Mouse (Mus musculus) stomach, embryonic 14.5 days (tissue): ENCODE results near the gene Tlr9. TPM values are rescaled to one million over a fixed set of nuclear protein-coding genes. Genes with fewer than 3 reads are reported as not detected.
A peak's percentile ranks its signal among the peaks of the same experiment; 100 is the strongest.

Source experiments
- ATAC-seq: fragments of 200-750 bp; cut with Nextera tagmentation; 2 replicates; pipeline ENCODE4 v1.8.0; 2017; ENCODE audit warnings: low read depth, moderate TSS enrichment; ENCODE audit not compliant: insufficient number of reproducible peaks, insufficient read depth, low FRiP score
- H3K27ac ChIP-seq: fragments of 300-500 bp; sonication (generic); 2 replicates; pipeline ENCODE4 v1.5.1; 2014; ENCODE audit warnings: mild to moderate bottlenecking, low read length, moderate library complexity, mixed read lengths
- H3K27me3 ChIP-seq: fragments of 300-500 bp; sonication (generic); 2 replicates; pipeline ENCODE4 v1.6.1; 2014; ENCODE audit warnings: low read length, control low read depth, mixed read lengths; ENCODE audit not compliant: control insufficient read depth, insufficient read depth
- H3K36me3 ChIP-seq: fragments of 300-500 bp; sonication (generic); 2 replicates; pipeline ENCODE4 v1.6.1; 2014; ENCODE audit warnings: mild to moderate bottlenecking, control low read depth, low read length, moderate library complexity, mixed read lengths; ENCODE audit not compliant: control insufficient read depth, insufficient read depth
- H3K4me1 ChIP-seq: fragments of 300-500 bp; sonication (generic); 2 replicates; pipeline ENCODE4 v1.6.1; 2014; ENCODE audit warnings: low read length, control low read depth, mixed read lengths; ENCODE audit not compliant: control insufficient read depth, insufficient read depth
- H3K4me2 ChIP-seq: fragments of 300-500 bp; sonication (generic); replicated peaks from 2 replicates; pipeline ENCODE4 v1.6.1; 2014; ENCODE audit warnings: low read depth, low read length, control low read depth
- H3K4me3 ChIP-seq: fragments of 300-500 bp; sonication (generic); 2 replicates; pipeline ENCODE4 v1.5.1; 2014; ENCODE audit warnings: low read depth, low read length, control low read depth
- H3K9ac ChIP-seq: fragments of 300-500 bp; sonication (generic); replicated peaks from 2 replicates; pipeline ENCODE4 v1.6.1; 2014; ENCODE audit warnings: low read depth, mild to moderate bottlenecking, control low read depth, low read length, moderate library complexity, mixed read lengths
- H3K9me3 ChIP-seq: fragments of 300-500 bp; sonication (generic); 2 replicates; pipeline ENCODE4 v1.6.1; 2016; ENCODE audit warnings: low read depth, low read length, control low read depth; ENCODE audit not compliant: control insufficient read depth
- WGBS: fragments of 180-500 bp; shearing (Covaris S2); extraction: QIAGEN DNeasy Blood & Tissue Kit; methylation state at CpG from one replicate; pipeline ENCODE4 v1.1.7; 2014; 5-methylcytosine and 5-hydroxymethylcytosine counted together
- microRNA counts: library from miRNA; unstranded; fragments of <30 nt; microRNA quantifications from one replicate; lab custom pipeline; 2016
- microRNA-seq: library from miRNA; unstranded; fragments of <30 nt; microRNA quantifications from one replicate; pipeline ENCODE4, GENCODE M21; 2016
- polyA plus RNA-seq: library from polyadenylated mRNA; unstranded; fragments of >200 nt; fragmentation: Nextera tagmentation; extraction: Ambion mirVana; gene quantifications from 2 replicates; pipeline ENCODE4 v1.2.1, GENCODE M21; 2014

Gene Tlr9
- polyA plus RNA-seq, 1 experiment from 2014 or later = 0.13 TPM

DNA sequence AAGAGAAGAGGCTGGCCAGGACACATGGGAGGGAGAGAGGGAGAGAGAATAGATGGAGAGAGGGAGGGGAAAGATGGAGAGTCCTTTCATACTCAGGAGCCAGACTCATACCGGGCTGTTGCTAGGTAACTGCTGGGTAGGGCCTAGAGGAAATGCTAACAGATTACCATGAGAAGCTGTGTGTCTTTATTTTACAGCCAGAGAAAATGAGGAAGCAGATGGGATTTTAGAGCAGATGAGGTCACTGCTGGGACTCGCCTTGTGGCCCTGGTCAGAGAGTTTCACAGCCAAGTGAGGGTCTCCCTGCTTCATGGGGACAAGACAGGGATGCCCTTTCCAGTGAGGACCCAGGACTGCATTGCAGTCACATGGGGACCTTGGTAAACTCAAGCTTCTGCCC, 47.5 kb downstream of the Tlr9 start:
- Histone ChIP-seq H3K9ac (no peak overlapping the region), H3K9me3 (no peaks in the 10 kb centered on the region), H3K4me2 (no peak overlapping the region), H3K36me3 (no peaks in the 10 kb centered on the region), H3K27ac (no peak overlapping the region), H3K4me3 (no peak overlapping the region), H3K27me3 (no peaks in the 10 kb centered on the region), H3K4me1 (peaks cover 18% of the 10 kb centered on the region)
- 25% methylated on average over 2 of the region's 2 CpGs for WGBS
- ATAC-seq = peak; percentile 65; the same call in 1 of the 2 replicates

DNA sequence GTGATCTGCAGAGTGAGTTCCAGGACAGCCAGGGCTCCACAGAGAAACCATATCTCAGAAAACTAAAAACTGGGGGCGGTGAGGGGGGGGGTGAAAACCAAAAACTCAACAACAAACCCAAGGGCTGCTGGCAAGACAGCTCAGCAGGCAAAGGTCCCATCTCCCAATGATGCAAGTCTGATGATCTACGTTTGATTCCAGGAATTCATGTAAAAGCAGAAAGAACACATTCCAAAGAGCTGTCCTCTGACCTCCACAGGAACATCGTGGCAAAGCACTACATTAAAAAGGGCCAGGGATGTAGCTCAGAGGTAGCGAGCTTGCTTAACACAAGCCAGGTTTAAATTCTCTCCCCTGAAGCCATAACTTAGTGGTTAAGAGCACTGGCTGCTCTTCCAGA, 48.3 kb downstream of the Tlr9 start:
- Histone ChIP-seq H3K27me3 (no peaks in the 10 kb centered on the region), H3K27ac (no peak overlapping the region), H3K4me2 (no peak overlapping the region), H3K4me1 (peaks cover 18% of the 10 kb centered on the region), H3K9ac (no peak overlapping the region), H3K36me3 (no peaks in the 10 kb centered on the region), H3K4me3 (no peak overlapping the region), H3K9me3 (no peaks in the 10 kb centered on the region)
- 69% methylated on average over 4 of the region's 4 CpGs for WGBS
- no peak for ATAC-seq

DNA sequence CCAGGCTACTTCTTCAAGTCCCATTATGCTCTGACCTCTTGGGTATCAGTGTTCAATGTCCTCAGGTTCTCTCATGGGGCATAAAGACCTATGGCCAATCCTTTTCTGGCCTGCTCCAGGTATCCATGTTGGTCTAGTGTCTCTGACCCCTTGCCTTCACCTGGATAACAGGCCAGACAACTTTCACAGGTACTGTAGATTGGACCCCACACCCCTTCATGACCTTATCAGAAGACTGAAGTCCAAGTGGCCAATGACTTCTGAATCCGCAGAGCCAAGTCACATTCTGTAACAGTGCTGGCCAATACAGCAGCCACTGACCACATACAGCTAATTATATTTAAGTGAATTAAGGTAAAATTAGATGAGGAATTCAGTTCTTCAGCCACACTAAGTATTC, 49.9 kb downstream of the Tlr9 start:
- Histone ChIP-seq H3K27ac (no peak overlapping the region), H3K27me3 (no peaks in the 10 kb centered on the region), H3K9me3 (no peaks in the 10 kb centered on the region), H3K9ac (no peak overlapping the region), H3K4me2 (no peak overlapping the region), H3K36me3 (no peaks in the 10 kb centered on the region), H3K4me3 (no peak overlapping the region), H3K4me1 (peaks cover 18% of the 10 kb centered on the region)
- 97% methylated on average over 1 of the region's 1 CpGs for WGBS
- ATAC-seq = no peak

DNA sequence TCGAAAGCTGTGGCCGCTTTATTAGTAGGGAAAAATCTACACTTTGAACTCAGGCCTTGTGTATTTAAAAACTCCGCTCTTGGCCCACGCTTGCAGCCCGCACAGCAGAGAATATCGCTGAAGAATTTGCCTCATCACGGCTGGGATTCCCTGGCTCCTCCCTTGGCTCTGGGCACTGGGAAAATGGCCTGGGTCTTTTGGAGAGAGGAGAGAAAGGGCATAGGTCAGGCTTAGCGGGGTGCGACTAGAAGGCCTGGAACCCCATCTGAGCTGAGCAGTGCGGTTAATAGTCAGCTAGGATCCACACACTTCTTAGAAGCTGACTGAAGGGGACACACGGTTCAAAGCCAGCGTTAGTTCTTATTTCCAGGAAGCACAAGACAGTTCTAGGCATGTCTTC, 50.9 kb downstream of the Tlr9 start:
- Histone ChIP-seq H3K9me3 (no peaks in the 10 kb centered on the region), H3K27me3 (no peaks in the 10 kb centered on the region), H3K4me3 (no peak overlapping the region), H3K36me3 (no peaks in the 10 kb centered on the region), H3K9ac (no peak overlapping the region), H3K4me2 (no peak overlapping the region), H3K4me1 (peaks cover 16% of the 10 kb centered on the region), H3K27ac (no peak overlapping the region)
- WGBS = 85% methylated on average over 12 of the region's 12 CpGs
- ATAC-seq = no peak

DNA sequence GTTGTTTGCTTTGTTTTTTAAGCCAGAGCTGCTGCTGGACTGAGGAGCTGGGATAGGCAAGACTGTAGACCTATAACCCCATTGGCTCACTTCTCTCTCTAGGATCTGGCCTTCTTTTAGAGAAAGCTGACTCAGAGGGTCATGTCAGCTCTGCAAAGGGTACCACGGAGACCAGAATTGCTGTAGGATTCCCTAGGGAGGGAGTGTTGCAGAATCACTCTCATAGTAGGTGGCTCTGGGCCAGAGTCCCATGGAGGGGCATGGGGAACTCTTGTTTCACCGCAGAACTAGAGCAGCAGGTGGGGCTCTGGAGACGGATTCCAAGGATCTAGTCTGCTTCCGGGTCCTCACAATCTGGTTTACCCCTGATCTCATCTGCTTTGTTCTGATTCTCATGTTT, 51.4 kb downstream of the Tlr9 start:
- Histone ChIP-seq H3K36me3 (no peaks in the 10 kb centered on the region), H3K4me1 (peaks cover 11% of the 10 kb centered on the region), H3K27me3 (no peaks in the 10 kb centered on the region), H3K4me2 (no peak overlapping the region), H3K4me3 (no peak overlapping the region), H3K9me3 (no peaks in the 10 kb centered on the region), H3K9ac (no peak overlapping the region), H3K27ac (no peak overlapping the region)
- WGBS = 61% methylated on average over 4 of the region's 4 CpGs
- no peak for ATAC-seq

DNA sequence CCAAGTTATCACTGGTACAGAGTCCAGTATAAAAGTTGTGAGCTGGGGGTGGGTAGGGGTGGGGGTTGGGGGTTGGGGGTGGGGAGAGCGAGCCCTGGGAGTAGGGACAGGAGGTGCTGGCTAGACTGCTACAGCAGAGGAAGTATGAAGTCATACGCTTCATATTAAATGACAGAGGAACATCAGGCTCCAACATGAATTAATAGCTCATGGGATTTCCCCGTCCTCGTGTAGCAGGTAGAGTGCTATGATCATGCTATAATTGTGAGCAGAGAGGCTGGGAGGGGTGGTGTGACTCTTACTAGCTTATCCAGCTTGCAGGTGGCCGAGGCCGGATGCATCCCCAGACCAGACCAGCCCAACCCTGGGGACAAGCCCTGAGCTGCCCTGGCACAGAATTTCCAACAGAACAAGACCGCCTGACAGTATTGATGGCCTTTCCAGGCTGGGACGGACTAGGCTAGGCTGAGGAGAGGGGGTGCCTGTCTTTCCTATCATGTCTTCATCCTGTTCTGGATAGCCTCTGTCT, 52.3 kb downstream of the Tlr9 start:
- Histone ChIP-seq H3K27ac (no peak overlapping the region), H3K4me1 (peaks cover 5% of the 10 kb centered on the region), H3K9me3 (no peaks in the 10 kb centered on the region), H3K4me2 (no peak overlapping the region), H3K27me3 (no peaks in the 10 kb centered on the region), H3K4me3 (no peak overlapping the region), H3K9ac (no peak overlapping the region), H3K36me3 (no peaks in the 10 kb centered on the region)
- WGBS = 84% methylated on average over 8 of the region's 8 CpGs
- ATAC-seq = no peak

DNA sequence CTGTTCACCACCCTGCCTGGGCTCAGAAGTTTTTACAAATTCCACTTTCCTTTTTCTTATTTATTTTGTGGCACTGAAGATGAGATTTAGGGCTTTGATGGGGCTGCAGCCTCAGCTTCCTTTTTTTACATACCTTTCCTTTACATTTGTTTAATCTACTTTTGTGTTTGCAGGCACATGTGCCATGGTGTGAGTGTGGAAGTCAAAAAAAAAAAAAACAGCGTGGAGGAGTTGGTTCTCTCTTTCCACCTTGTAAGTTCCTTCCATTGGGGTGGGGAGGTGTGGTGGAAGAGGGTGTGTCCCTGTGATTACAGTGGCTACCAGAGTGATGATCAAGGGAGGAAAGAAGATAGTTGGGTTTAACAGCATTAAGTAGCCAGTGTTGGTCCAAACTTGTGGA, 53.4 kb downstream of the Tlr9 start:
- no peaks in the 10 kb centered on the region for H3K36me3 ChIP-seq
- ATAC-seq = no peak

More for the DNA sequence above, 53.4 kb downstream of the Tlr9 start:
- Histone ChIP-seq H3K9me3 (no peaks in the 10 kb centered on the region), H3K9ac (no peak overlapping the region), H3K4me1 (no peaks in the 10 kb centered on the region), H3K4me3 (no peak overlapping the region), H3K27ac (no peak overlapping the region), H3K4me2 (no peak overlapping the region), H3K27me3 (no peaks in the 10 kb centered on the region)
- WGBS = 68% methylated on average over 1 of the region's 1 CpGs

MicroRNA genes within 50 kb of the gene (microRNA counts, 519-probe panel; counts per million panel counts)
- 5,510 counts per million, percentile 97 among the panel's probes with 10 or more counts for microRNA mmu-let-7g (lab: Ali Mortazavi, UCI)

Small RNAs within 50 kb of the gene (microRNA-seq; reads per million reads assigned to microRNA genes)
- 55,645 reads per million, percentile 99 among the genes with 10 or more reads in this experiment for gene Mirlet7g

Other genes with a start within 250 kb of the Tlr9 start
- 20.9 and 22.3 TPM in 2 replicates for gene Col6a4, start 125.8 kb upstream of the Tlr9 start, polyA plus RNA-seq
- 1.2 and 1.5 TPM in 2 replicates for gene Glyctk, start 64.5 kb upstream of the Tlr9 start, polyA plus RNA-seq
- gene Wdr82, start 51.7 kb upstream of the Tlr9 start, polyA plus RNA-seq = 29.0 and 31.3 TPM in 2 replicates
- 35.6 and 38.3 TPM in 2 replicates for gene Ppm1m, start 22.9 kb upstream of the Tlr9 start, polyA plus RNA-seq
- gene Twf2, start 19.5 kb upstream of the Tlr9 start, polyA plus RNA-seq = 67.7 and 69.3 TPM in 2 replicates
- gene Alas1, start 26.1 kb downstream of the Tlr9 start, polyA plus RNA-seq = 105 and 112 TPM in 2 replicates
- gene Poc1a, start 58.5 kb downstream of the Tlr9 start, polyA plus RNA-seq = 25.2 and 27.7 TPM in 2 replicates
- 22.4 and 24.9 TPM in 2 replicates for gene Dusp7, start 146.0 kb downstream of the Tlr9 start, polyA plus RNA-seq
- gene Rpl29, start 206.9 kb downstream of the Tlr9 start, polyA plus RNA-seq = 1,139 and 1,256 TPM in 2 replicates
- 41.2 and 43.1 TPM in 2 replicates for gene Acy1, start 215.7 kb downstream of the Tlr9 start, polyA plus RNA-seq
- gene Abhd14b, start 224.9 kb downstream of the Tlr9 start, polyA plus RNA-seq = 26.3 and 32.6 TPM in 2 replicates
- 52.3 and 57.1 TPM in 2 replicates for gene Abhd14a, start 225.1 kb downstream of the Tlr9 start, polyA plus RNA-seq
- 60.9 and 61.2 TPM in 2 replicates for gene Pcbp4, start 230.7 kb downstream of the Tlr9 start, polyA plus RNA-seq
- 0.50 and 0.68 TPM in 2 replicates for gene Gpr62, start 243.3 kb downstream of the Tlr9 start, polyA plus RNA-seq